Mouse (Mus musculus) cortical plate, adult 2 months (tissue): ENCODE measurements around the gene Cdc42ep1.

Experiments
- CTCF ChIP-seq: fragments of 200-500 bp; IDR thresholded peaks from 2 replicates; pipeline ENCODE4 v1.5.1; 2011; ENCODE audit warnings: mild to moderate bottlenecking, control low read depth, low read length; ENCODE audit not compliant: insufficient read depth; ENCODE audit errors: extremely low read depth
- POLR2A ChIP-seq: fragments of 200-500 bp; IDR thresholded peaks from 2 replicates; pipeline ENCODE4 v1.6.1; 2011; ENCODE audit warnings: mild to moderate bottlenecking, low read length, control low read depth; ENCODE audit not compliant: insufficient read depth; ENCODE audit errors: extremely low read depth

DNA sequence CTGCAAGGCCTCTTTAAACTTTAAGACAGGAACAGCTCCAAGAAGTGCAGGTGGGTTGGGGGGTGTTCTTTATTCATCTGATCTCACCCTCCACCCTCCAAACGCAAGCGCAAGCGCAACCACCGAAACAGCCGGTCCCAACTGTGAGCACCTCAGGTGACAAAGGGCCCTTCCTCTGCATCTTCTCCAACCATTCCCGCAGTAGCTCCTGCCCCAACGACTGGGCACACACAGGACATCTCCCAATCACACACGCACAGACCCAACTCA, 45.4 kb upstream of the Cdc42ep1 start:
- no peak for TF ChIP-seq CTCF
- no peak for TF ChIP-seq POLR2A
